In genomic region chr16:17939255-17939751, GRCm38 (mm10) we compare ENCODE assay signal across 10 mouse cellular contexts. TPM values are rescaled to one million over a fixed set of nuclear protein-coding genes. Genes with fewer than 3 reads are reported as not detected.
DNase-seq lines count a peak whose midpoint lies in the region; ATAC-seq and TF ChIP-seq lines count a peak whose summit lies in the region.
"Had no signal": no experiment of that assay in that cellular context is flagged by ENCODE, and none has a peak within 500 bp of the region (broad histone marks: within the 10 kb centered on the region; RNA-seq: fewer than 3 reads in every experiment).

No protein-coding gene starts in this region.

- no peak for TF ChIP-seq CTCF in lung, embryonic 14.5 days (IDR thresholded peaks at IDR 0.05; ENCODE audit: low read depth)
- TF ChIP-seq CTCF in brain, embryonic 14.5 days (IDR thresholded peaks at IDR 0.05; ENCODE audit: borderline replicate concordance, extremely low read depth, insufficient read depth, insufficient read length) = no peak

- no peaks in the 10 kb centered on the region for H3K4me1 ChIP-seq in lung, embryonic 14.5 days (ENCODE audit: insufficient read depth)
- H3K4me1 ChIP-seq in neural tube, embryonic 14.5 days (ENCODE audit: control insufficient read depth, insufficient read depth, low read length) = no peaks in the 10 kb centered on the region
- H3K4me1 ChIP-seq: embryonic facial prominence, embryonic 12.5 days; limb, embryonic 15.5 days had no signal

- H3K36me3 ChIP-seq in lung, embryonic 14.5 days (ENCODE audit: insufficient read depth) = no peaks in the 10 kb centered on the region
- no peaks in the 10 kb centered on the region for H3K36me3 ChIP-seq in neural tube, embryonic 14.5 days (ENCODE audit: control insufficient read depth, insufficient read depth, low read length)
- H3K36me3 ChIP-seq: embryonic facial prominence, embryonic 12.5 days; limb, embryonic 15.5 days had no signal

- H3K9ac ChIP-seq in lung, embryonic 14.5 days = no peak overlapping the region
- H3K9ac ChIP-seq in neural tube, embryonic 14.5 days (replicated peaks; ENCODE audit: low read depth, low read length) = no peak overlapping the region
- H3K9ac ChIP-seq: embryonic facial prominence, embryonic 12.5 days; limb, embryonic 15.5 days had no signal

- H3K4me2 ChIP-seq in lung, embryonic 14.5 days = no peak overlapping the region
- H3K4me2 ChIP-seq in neural tube, embryonic 14.5 days (ENCODE audit: low read depth, low read length) = no peak overlapping the region
- H3K4me2 ChIP-seq: embryonic facial prominence, embryonic 12.5 days; limb, embryonic 15.5 days had no signal

- no peak for TF ChIP-seq POLR2A in brain, embryonic 14.5 days (IDR thresholded peaks at IDR 0.05; ENCODE audit: borderline replicate concordance, extremely low read depth, insufficient read depth, insufficient read length, poor library complexity, severe bottlenecking)

- peak overlapping the region; percentile 54; the same call in 1 of the 2 replicates for H3K27ac ChIP-seq in lung, embryonic 14.5 days (ENCODE audit: low read depth)
- H3K27ac ChIP-seq in neural tube, embryonic 14.5 days (ENCODE audit: low read depth, low read length) = no peak overlapping the region
- H3K27ac ChIP-seq: embryonic facial prominence, embryonic 12.5 days; limb, embryonic 15.5 days had no signal

- ATAC-seq in lung, embryonic 14.5 days (ENCODE audit: insufficient read depth) = peak; percentile 60
- ATAC-seq in hematopoietic stem cell, adult 5-6 weeks (replicated peaks in 1 of 2; ENCODE audit: insufficient read depth in 1 of 2, low FRiP score in 2 of 2, low TSS enrichment in 1 of 2, low read depth in 1 of 2, poor library complexity in 2 of 2, severe bottlenecking in 2 of 2) = peak; percentile 19 to 53; a peak in 3 of 4 replicates
- ATAC-seq in neural tube, embryonic 14.5 days (ENCODE audit: low read depth) = 0 out of 2 replicates have a peak, but pooled peaks have one; percentile 11

- WGBS in lung, embryonic 14.5 days = 32% methylated on average over 9 of the region's 9 CpGs
- whole genome bisulfite sequencing in neural tube, embryonic 14.5 days = 62% methylated on average over 9 of the region's 9 CpGs

- H3K9me3 ChIP-seq in lung, embryonic 14.5 days (ENCODE audit: low read depth, low read length) = no peaks in the 10 kb centered on the region
- no peaks in the 10 kb centered on the region for H3K9me3 ChIP-seq in neural tube, embryonic 14.5 days (ENCODE audit: control insufficient read depth, low read length)
- H3K9me3 ChIP-seq: embryonic facial prominence, embryonic 12.5 days; limb, embryonic 15.5 days had no signal

- no peak overlapping the region for H3K4me3 ChIP-seq in lung, embryonic 14.5 days (ENCODE audit: low read depth, low read length)
- no peak overlapping the region for H3K4me3 ChIP-seq in neural tube, embryonic 14.5 days (ENCODE audit: low read depth, low read length)
- H3K4me3 ChIP-seq: embryonic facial prominence, embryonic 12.5 days; limb, embryonic 15.5 days had no signal

- DNase-seq in lung, embryonic 14.5 days = peak; percentile 44
- DNase-seq in lung, postnatal 10 days = no peak
- peak; percentile 53 for DNase-seq in brain, embryonic 14.5 days (ENCODE audit: low read depth)
- no peak for DNase-seq in gastrocnemius, adult 8-10 months (ENCODE audit: low spot score in 2 of 2)
- no peak for DNase-seq in urinary bladder, postnatal 14 days (ENCODE audit: low spot score)

- peaks cover 4% of the 10 kb centered on the region; the same call in 1 of the 2 replicates for H3K27me3 ChIP-seq in lung, embryonic 14.5 days (ENCODE audit: insufficient read depth, low read length)
- H3K27me3 ChIP-seq in neural tube, embryonic 14.5 days (ENCODE audit: control insufficient read depth, insufficient read depth, low read length) = no peaks in the 10 kb centered on the region

RNA-seq across cellular contexts. Expression of gene Slc25a1, which starts 11.3 kb away (rescaled TPM):
- 59.0 and 66.6 TPM in 2 replicates for polyA plus RNA-seq in lung, embryonic 14.5 days (2014; fragmentation: Nextera tagmentation; extraction: Ambion mirVana)
- 110 and 126 TPM in 2 replicates for polyA plus RNA-seq in brain, embryonic 14.5 days (2012; rRNA removed)
- 56.3 and 59.6 TPM in 2 replicates for total RNA-seq in hematopoietic stem cell, adult 5-6 weeks (2017)
- 165 and 199 TPM in 2 replicates for polyA plus RNA-seq in neural tube, embryonic 14.5 days (2014; fragmentation: Nextera tagmentation; extraction: Ambion mirVana)
- 1 to 10 TPM; 1.1 to 6.7 (median 3.7) TPM for total RNA-seq in gastrocnemius, adult 8-10 months (2022)

RNA-seq across cellular contexts. Expression of gene Gsc2, which starts 24.4 kb away (rescaled TPM):
- 0.21 TPM in 1 of 2 replicates, not detected in the other for polyA plus RNA-seq in lung, embryonic 14.5 days (2014; fragmentation: Nextera tagmentation; extraction: Ambion mirVana)
- 0.55 and 1.1 TPM in 2 replicates for polyA plus RNA-seq in brain, embryonic 14.5 days (2012; rRNA removed)
- total RNA-seq in hematopoietic stem cell, adult 5-6 weeks (2017) = not detected in 2 replicates
- polyA plus RNA-seq in neural tube, embryonic 14.5 days (2014; fragmentation: Nextera tagmentation; extraction: Ambion mirVana) = 0.24 TPM in 1 of 2 replicates, not detected in the other
- total RNA-seq in gastrocnemius, adult 8-10 months (2022) = not detected
- total RNA-seq: layer of hippocampus, adult 18-20 months had no signal
- polyA plus RNA-seq: embryonic facial prominence, embryonic 12.5 days; limb, embryonic 15.5 days had no signal

RNA-seq across cellular contexts. Expression of gene Ess2, which starts 28.2 kb away (rescaled TPM):
- polyA plus RNA-seq in lung, embryonic 14.5 days (2014; fragmentation: Nextera tagmentation; extraction: Ambion mirVana) = 32.5 and 37.3 TPM in 2 replicates
- 51.9 and 56.9 TPM in 2 replicates for polyA plus RNA-seq in brain, embryonic 14.5 days (2012; rRNA removed)
- total RNA-seq in hematopoietic stem cell, adult 5-6 weeks (2017) = 31.2 and 35.3 TPM in 2 replicates
- 42.4 and 42.5 TPM in 2 replicates for polyA plus RNA-seq in neural tube, embryonic 14.5 days (2014; fragmentation: Nextera tagmentation; extraction: Ambion mirVana)
- total RNA-seq in gastrocnemius, adult 8-10 months (2022) = 1 to 10 TPM; 6.0 to 6.6 (median 6.2) TPM

RNA-seq across cellular contexts. Expression of gene Tssk2, which starts 40.9 kb away (rescaled TPM):
- polyA plus RNA-seq in lung, embryonic 14.5 days (2014; fragmentation: Nextera tagmentation; extraction: Ambion mirVana) = not detected in 2 replicates
- not detected in 2 replicates for polyA plus RNA-seq in brain, embryonic 14.5 days (2012; rRNA removed)
- not detected in 2 replicates for total RNA-seq in hematopoietic stem cell, adult 5-6 weeks (2017)
- not detected in 2 replicates for polyA plus RNA-seq in neural tube, embryonic 14.5 days (2014; fragmentation: Nextera tagmentation; extraction: Ambion mirVana)
- total RNA-seq in gastrocnemius, adult 8-10 months (2022) = not detected
- total RNA-seq: layer of hippocampus, adult 18-20 months had no signal
- polyA plus RNA-seq: limb, embryonic 15.5 days had no signal

RNA-seq across cellular contexts. Expression of gene Vpreb2, which starts 40.9 kb away (rescaled TPM):
- polyA plus RNA-seq in lung, embryonic 14.5 days (2014; fragmentation: Nextera tagmentation; extraction: Ambion mirVana) = not detected in 2 replicates
- polyA plus RNA-seq in brain, embryonic 14.5 days (2012; rRNA removed) = 0.10 TPM in 1 of 2 replicates, not detected in the other
- 2.0 TPM in 1 of 2 replicates, not detected in the other for total RNA-seq in hematopoietic stem cell, adult 5-6 weeks (2017)
- not detected in 2 replicates for polyA plus RNA-seq in neural tube, embryonic 14.5 days (2014; fragmentation: Nextera tagmentation; extraction: Ambion mirVana)
- total RNA-seq in gastrocnemius, adult 8-10 months (2022) = not detected
- polyA plus RNA-seq: embryonic facial prominence, embryonic 12.5 days; limb, embryonic 15.5 days had no signal

Comparison
In these comparisons a context has a peak if more than half of its experiments do, and no peak if none do; other contexts are left out.
1. DNase-seq: peak in lung, embryonic 14.5 days (single experiment) and brain, embryonic 14.5 days (single experiment); none in lung, postnatal 10 days (single experiment), gastrocnemius, adult 8-10 months (0 of 2) and urinary bladder, postnatal 14 days (single experiment).
2. Peak in every context shown above with its lines, with median percentiles within 50 percentile points of each other: ATAC-seq.